Mouse (Mus musculus) stomach, embryonic 15.5 days (tissue): ENCODE data around the gene Plekha4. TPM values are rescaled to one million over a fixed set of nuclear protein-coding genes. Genes with fewer than 3 reads are reported as not detected.
A peak's percentile ranks its signal among the peaks of the same experiment; 100 is the strongest.
"Not testable (repeated sequence)": the region's sequence is repeated elsewhere in the genome, so short reads cannot be mapped to it uniquely, and the experiment has no call there.

Experiments
- ATAC-seq: fragments of 200-750 bp; cut with Nextera tagmentation; 2 replicates; pipeline ENCODE4 v1.8.0; 2017; ENCODE audit warnings: low read depth, moderate number of reproducible peaks, moderate TSS enrichment; ENCODE audit not compliant: insufficient read depth, low FRiP score
- H3K27ac ChIP-seq: fragments of 300-500 bp; sonication (generic); 2 replicates; pipeline ENCODE4 v1.5.1; 2015; ENCODE audit warnings: mild to moderate bottlenecking, inconsistent platforms
- H3K27me3 ChIP-seq: fragments of 300-500 bp; sonication (generic); replicated peaks from 2 replicates; pipeline ENCODE4 v1.6.1; 2015; ENCODE audit warnings: inconsistent platforms
- H3K36me3 ChIP-seq: fragments of 300-500 bp; sonication (generic); 2 replicates; pipeline ENCODE4 v1.6.1; 2015; ENCODE audit warnings: inconsistent platforms
- H3K4me1 ChIP-seq: fragments of 300-500 bp; sonication (generic); 2 replicates; pipeline ENCODE4 v1.6.1; 2015; ENCODE audit warnings: inconsistent platforms
- H3K4me2 ChIP-seq: fragments of 300-500 bp; sonication (generic); 2 replicates; pipeline ENCODE4 v1.6.1; 2015; ENCODE audit warnings: mild to moderate bottlenecking, inconsistent platforms
- H3K4me3 ChIP-seq: fragments of 300-500 bp; sonication (generic); replicated peaks from 2 replicates; pipeline ENCODE4 v1.5.1; 2015; ENCODE audit warnings: inconsistent platforms
- H3K9ac ChIP-seq: fragments of 300-500 bp; sonication (generic); 2 replicates; pipeline ENCODE4 v1.6.1; 2015; ENCODE audit warnings: inconsistent platforms
- H3K9me3 ChIP-seq: fragments of 300-500 bp; sonication (generic); 2 replicates; pipeline ENCODE4 v1.6.1; 2016; ENCODE audit warnings: inconsistent platforms
- WGBS: fragments of 180-500 bp; shearing (Covaris S2); methylation state at CpG from one replicate; pipeline ENCODE4 v1.1.7; 2015; 5-methylcytosine and 5-hydroxymethylcytosine counted together
- polyA plus RNA-seq: library from polyadenylated mRNA; unstranded; fragments of >200 nt; fragmentation: Nextera tagmentation; extraction: Ambion mirVana; gene quantifications from 2 replicates; pipeline ENCODE4 v1.2.1, GENCODE M21; 2015

Gene Plekha4
- polyA plus RNA-seq, 1 experiment from 2014 or later = 2.9 TPM

- WGBS = under 1% methylated on average over 44 of the region's 44 CpGs
- H3K4me2 ChIP-seq = peak within 1 kb of the TSS; percentile 98
- no peaks in the 10 kb centered on the region for H3K27me3 ChIP-seq
- H3K36me3 ChIP-seq = peaks cover 13% of the 10 kb centered on the region
- H3K4me3 ChIP-seq = peak within 1 kb of the TSS; percentile 85
- H3K9me3 ChIP-seq = no peaks in the 10 kb centered on the region
- peak within 1 kb of the TSS; percentile 91 for H3K9ac ChIP-seq
- H3K4me1 ChIP-seq = peaks cover 12% of the 10 kb centered on the region
- peak within 1 kb of the TSS; percentile 96 for H3K27ac ChIP-seq
- ATAC-seq = peak; percentile 86
Measured at GRCm38 (mm10) chr7:45509912-45510787, 16.0 kb upstream of the Plekha4 start, which contains the start of gene Nucb1. Gene Nucb1, minus strand, starts transcription at chr7:45510406.

GRCm38 (mm10) chr7:45514411-45514810 lies 11.7 kb upstream of the Plekha4 start:
- Histone ChIP-seq H3K4me3 (no peak overlapping the region), H3K4me2 (no peak overlapping the region), H3K27me3 (no peaks in the 10 kb centered on the region), H3K9ac (no peak overlapping the region), H3K27ac (peak overlapping the region; percentile 32; the same call in 1 of the 2 replicates), H3K4me1 (peaks cover 9% of the 10 kb centered on the region), H3K9me3 (no peaks in the 10 kb centered on the region), H3K36me3 (no peaks in the 10 kb centered on the region)
- WGBS = 83% methylated on average over 7 of the region's 7 CpGs
- ATAC-seq = no peak

GRCm38 (mm10) chr7:45515436-45515835 lies 10.7 kb upstream of the Plekha4 start:
- Histone ChIP-seq H3K27me3 (no peaks in the 10 kb centered on the region), H3K4me1 (peaks cover 6% of the 10 kb centered on the region), H3K9me3 (no peaks in the 10 kb centered on the region), H3K9ac (no peak overlapping the region), H3K36me3 (no peaks in the 10 kb centered on the region), H3K4me2 (peak overlapping the region; percentile 34), H3K4me3 (no peak overlapping the region), H3K27ac (0 out of 2 replicates have a peak overlapping the region, but pooled peaks have one; percentile 32)
- peak; percentile 51; the same call in 1 of the 2 replicates for ATAC-seq
- WGBS = 22% methylated on average over 16 of the region's 16 CpGs

- not testable (repeated sequence) for H3K36me3 ChIP-seq, H3K9me3 ChIP-seq, H3K27ac ChIP-seq, H3K4me1 ChIP-seq, H3K9ac ChIP-seq, ATAC-seq, H3K27me3 ChIP-seq, H3K4me3 ChIP-seq, H3K4me2 ChIP-seq
- 70% methylated on average over 5 of the region's 5 CpGs for WGBS
Measured at GRCm38 (mm10) chr7:45516846-45517245, 9.3 kb upstream of the Plekha4 start.

GRCm38 (mm10) chr7:45518618-45519017 lies 7.5 kb upstream of the Plekha4 start:
- no peaks in the 10 kb centered on the region for H3K9me3 ChIP-seq
- H3K9ac ChIP-seq = no peak overlapping the region
- no peak for ATAC-seq
- H3K4me1 ChIP-seq = peaks cover 13% of the 10 kb centered on the region
- H3K4me3 ChIP-seq = no peak overlapping the region
- no peaks in the 10 kb centered on the region for H3K27me3 ChIP-seq
- no peak overlapping the region for H3K27ac ChIP-seq
- H3K4me2 ChIP-seq = no peak overlapping the region
- H3K36me3 ChIP-seq = no peaks in the 10 kb centered on the region
- 90% methylated on average over 16 of the region's 16 CpGs for WGBS

GRCm38 (mm10) chr7:45519345-45520120 lies 6.6 kb upstream of the Plekha4 start:
- WGBS = 66% methylated on average over 8 of the region's 8 CpGs
- Histone ChIP-seq H3K4me1 (peaks cover 17% of the 10 kb centered on the region), H3K36me3 (no peaks in the 10 kb centered on the region), H3K27me3 (no peaks in the 10 kb centered on the region), H3K27ac (no peak overlapping the region), H3K9me3 (no peaks in the 10 kb centered on the region), H3K4me3 (no peak overlapping the region), H3K9ac (no peak overlapping the region), H3K4me2 (no peak overlapping the region)
- ATAC-seq = peak; percentile 24; the same call in 1 of the 2 replicates

GRCm38 (mm10) chr7:45520605-45521004 lies 5.5 kb upstream of the Plekha4 start:
- whole genome bisulfite sequencing = 91% methylated on average over 7 of the region's 7 CpGs
- no peaks in the 10 kb centered on the region for H3K27me3 ChIP-seq
- peaks cover 20% of the 10 kb centered on the region for H3K4me1 ChIP-seq
- no peaks in the 10 kb centered on the region for H3K36me3 ChIP-seq
- H3K27ac ChIP-seq = no peak overlapping the region
- no peak overlapping the region for H3K4me2 ChIP-seq
- H3K9me3 ChIP-seq = no peaks in the 10 kb centered on the region
- H3K9ac ChIP-seq = no peak overlapping the region
- no peak overlapping the region for H3K4me3 ChIP-seq
- no peak for ATAC-seq

- Histone ChIP-seq H3K36me3 (no peaks in the 10 kb centered on the region), H3K4me1 (peaks cover 19% of the 10 kb centered on the region), H3K9me3 (no peaks in the 10 kb centered on the region), H3K4me3 (peak overlapping the region; percentile 58), H3K9ac (peak overlapping the region; percentile 50; the same call in 1 of the 2 replicates), H3K4me2 (peak overlapping the region; percentile 53), H3K27ac (peak overlapping the region; percentile 92), H3K27me3 (no peaks in the 10 kb centered on the region)
- under 1% methylated on average over 28 of the region's 28 CpGs for WGBS
- peak; percentile 54; the same call in 1 of the 2 replicates for ATAC-seq
Measured at GRCm38 (mm10) chr7:45521728-45522184, 4.4 kb upstream of the Plekha4 start.

GRCm38 (mm10) chr7:45522194-45522752 lies 3.9 kb upstream of the Plekha4 start:
- H3K9ac ChIP-seq = no peak overlapping the region
- peak overlapping the region; percentile 58 for H3K4me3 ChIP-seq
- peak overlapping the region; percentile 92; the same call in 1 of the 2 replicates for H3K27ac ChIP-seq
- peaks cover 19% of the 10 kb centered on the region for H3K4me1 ChIP-seq
- H3K4me2 ChIP-seq = peak overlapping the region; percentile 53
- no peaks in the 10 kb centered on the region for H3K27me3 ChIP-seq
- H3K36me3 ChIP-seq = no peaks in the 10 kb centered on the region
- no peaks in the 10 kb centered on the region for H3K9me3 ChIP-seq
- WGBS = 54% methylated on average over 16 of the region's 16 CpGs
- ATAC-seq = no peak

- WGBS = 62% methylated on average over 18 of the region's 18 CpGs
Measured at GRCm38 (mm10) chr7:45522957-45523676, 3.0 kb upstream of the Plekha4 start.

GRCm38 (mm10) chr7:45523678-45524170 lies 2.4 kb upstream of the Plekha4 start:
- H3K9ac ChIP-seq = no peak overlapping the region
- H3K27me3 ChIP-seq = no peaks in the 10 kb centered on the region
- no peaks in the 10 kb centered on the region for H3K9me3 ChIP-seq
- H3K4me2 ChIP-seq = peak overlapping the region; percentile 28
- no peaks in the 10 kb centered on the region for H3K36me3 ChIP-seq
- no peak for ATAC-seq
- H3K27ac ChIP-seq = 0 out of 2 replicates have a peak overlapping the region, but pooled peaks have one; percentile 40
- 80% methylated on average over 13 of the region's 13 CpGs for WGBS
- H3K4me1 ChIP-seq = peaks cover 19% of the 10 kb centered on the region
- peak overlapping the region; percentile 17 for H3K4me3 ChIP-seq

More at GRCm38 (mm10) chr7:45522957-45523676, 3.0 kb upstream of the Plekha4 start:
- H3K4me3 ChIP-seq = peak overlapping the region; percentile 17
- no peak for ATAC-seq
- no peaks in the 10 kb centered on the region for H3K36me3 ChIP-seq
- H3K9ac ChIP-seq = no peak overlapping the region
- no peaks in the 10 kb centered on the region for H3K9me3 ChIP-seq
- H3K4me1 ChIP-seq = peaks cover 19% of the 10 kb centered on the region
- H3K4me2 ChIP-seq = peak overlapping the region; percentile 28
- no peak overlapping the region for H3K27ac ChIP-seq
- H3K27me3 ChIP-seq = no peaks in the 10 kb centered on the region
